Mouse (Mus musculus): ENCODE results near the gene Rab6b.

- TF ChIP-seq HCFC1 (IDR thresholded peaks at IDR 0.05; ENCODE audit: borderline replicate concordance, insufficient read depth, low read length) (no peak), ZC3H11A (IDR thresholded peaks at IDR 0.05; ENCODE audit: borderline replicate concordance, low read depth, low read length) (no peak)
These were observed 43.0 kb downstream of the Rab6b start for GRCm38 (mm10) chr9:103154568-103154967.

Data from ES-E14 (cell line).